Mouse (Mus musculus) ES-E14 (cell line): ENCODE measurements around the gene Msx2.

Source experiments
- CHD2 ChIP-seq: IDR thresholded peaks from 2 replicates; pipeline ENCODE4 v1.6.1; 2014; ENCODE audit warnings: mild to moderate bottlenecking, low read depth, low read length, inconsistent platforms
- MAFK ChIP-seq: IDR thresholded peaks from 2 replicates; pipeline ENCODE4 v1.6.1; 2014; ENCODE audit warnings: mild to moderate bottlenecking, low read depth, low read length, inconsistent platforms; ENCODE audit not compliant: insufficient read depth
- ZC3H11A ChIP-seq: IDR thresholded peaks from 2 replicates; pipeline ENCODE4 v1.6.1; 2012; ENCODE audit warnings: low read depth, mild to moderate bottlenecking, inconsistent platforms, low read length, borderline replicate concordance

DNA sequence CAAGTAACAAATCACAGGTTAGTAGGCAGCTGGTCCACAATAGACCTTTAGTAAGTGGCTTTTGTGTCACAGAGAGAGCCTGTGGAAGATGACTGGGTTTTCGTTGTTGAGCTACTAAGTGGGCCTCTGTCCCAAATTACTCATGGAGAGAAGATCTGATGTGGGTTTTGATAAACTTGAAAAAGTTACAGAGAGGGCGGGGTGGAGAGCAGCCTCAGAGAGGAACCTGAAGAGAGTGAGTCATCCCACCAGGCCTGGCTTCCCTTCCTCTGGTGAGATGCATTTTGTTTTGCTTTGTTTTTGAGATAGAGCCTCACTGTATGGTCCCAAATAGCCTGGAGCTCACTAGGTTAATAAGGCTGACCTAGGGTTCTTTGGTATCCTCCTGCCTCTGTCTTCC is 38.5 kb upstream of the Msx2 start:
- TF ChIP-seq ZC3H11A: no peak
- TF ChIP-seq CHD2: no peak
- no peak for TF ChIP-seq MAFK
